Mouse (Mus musculus) midbrain, embryonic 14.5 days (tissue): ENCODE results near the gene Tnfrsf13b. TPM values are rescaled to one million over a fixed set of nuclear protein-coding genes. Genes with fewer than 3 reads are reported as not detected.

ENCODE experiments used
- ATAC-seq: fragments of 200-750 bp; cut with Nextera tagmentation; 2 replicates; pipeline ENCODE4 v1.8.0; 2017; ENCODE audit warnings: moderate number of reproducible peaks, moderate library complexity; ENCODE audit not compliant: low FRiP score, low TSS enrichment
- DNase-seq: peaks from one replicate; pipeline ENCODE4 v3.0.0-alpha.2; 2015
- H3K27ac ChIP-seq: fragments of 300-500 bp; sonication (generic); replicated peaks from 2 replicates; pipeline ENCODE4 v1.5.1; 2014; ENCODE audit warnings: mild to moderate bottlenecking, low read depth, low read length, moderate library complexity
- H3K27me3 ChIP-seq: fragments of 300-500 bp; sonication (generic); 2 replicates; pipeline ENCODE4 v1.6.1; 2014; ENCODE audit warnings: low read length, control low read depth, mixed read lengths; ENCODE audit not compliant: control insufficient read depth, insufficient read depth
- H3K36me3 ChIP-seq: fragments of 300-500 bp; sonication (generic); 2 replicates; pipeline ENCODE4 v1.6.1; 2014; ENCODE audit warnings: low read length, control low read depth; ENCODE audit not compliant: control insufficient read depth, insufficient read depth
- H3K4me1 ChIP-seq: fragments of 300-500 bp; sonication (generic); 2 replicates; pipeline ENCODE4 v1.6.1; 2014; ENCODE audit warnings: mild to moderate bottlenecking, antibody characterized with exemption, low read length, control low read depth; ENCODE audit not compliant: control insufficient read depth, insufficient read depth
- H3K4me2 ChIP-seq: fragments of 300-500 bp; sonication (generic); 2 replicates; pipeline ENCODE4 v1.6.1; 2014; ENCODE audit warnings: mild to moderate bottlenecking, low read length, moderate library complexity
- H3K4me3 ChIP-seq: fragments of 300-500 bp; sonication (generic); replicated peaks from 2 replicates; pipeline ENCODE4 v1.5.1; 2014; ENCODE audit warnings: low read depth, low read length
- H3K9ac ChIP-seq: fragments of 300-500 bp; sonication (generic); replicated peaks from 2 replicates; pipeline ENCODE4 v1.6.1; 2014; ENCODE audit warnings: mild to moderate bottlenecking, low read length, moderate library complexity
- H3K9me3 ChIP-seq: fragments of 300-500 bp; sonication (generic); 2 replicates; pipeline ENCODE4 v1.6.1; 2016; ENCODE audit warnings: low read length, control low read depth, mixed read lengths; ENCODE audit not compliant: control insufficient read depth
- WGBS: fragments of 180-500 bp; shearing (Covaris S2); extraction: QIAGEN DNeasy Blood & Tissue Kit; methylation state at CpG from one replicate; pipeline ENCODE4 v1.1.7; 2014; 5-methylcytosine and 5-hydroxymethylcytosine counted together
- polyA plus RNA-seq: library from polyadenylated mRNA; unstranded; fragments of >200 nt; fragmentation: Nextera tagmentation; extraction: Ambion mirVana; gene quantifications from 2 replicates; pipeline ENCODE4 v1.2.1, GENCODE M21; 2014

Tnfrsf13b gene
- polyA plus RNA-seq, 1 experiment from 2014 or later: 2.0 TPM

DNA sequence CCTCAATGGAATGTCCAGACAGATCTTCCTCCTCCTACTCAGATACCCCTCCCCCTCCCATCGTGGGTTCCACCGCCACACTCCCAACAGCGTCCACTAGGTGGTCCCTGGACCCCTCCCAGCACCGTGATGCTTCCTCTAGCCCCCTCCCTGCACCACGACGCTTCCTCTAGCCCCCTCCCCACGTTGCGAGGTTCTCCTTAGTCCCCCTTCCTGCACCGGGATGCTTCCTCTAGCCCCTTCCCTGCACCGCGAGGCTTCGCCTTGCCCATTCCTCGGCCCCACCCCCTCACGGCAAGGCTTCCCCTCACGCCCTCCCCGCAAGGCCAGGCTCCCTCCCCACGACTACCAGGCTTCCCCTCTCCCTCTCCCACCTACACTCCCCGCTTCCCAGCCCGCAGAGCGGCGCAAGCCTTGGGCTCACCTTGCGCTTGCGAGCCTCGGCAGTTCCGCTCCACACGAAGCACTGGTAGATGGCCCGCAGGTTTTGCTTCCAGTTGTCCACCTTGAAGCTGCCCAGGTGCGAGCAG, 47.8 kb downstream of the Tnfrsf13b start:
- WGBS: under 1% methylated on average over 28 of the region's 28 CpGs
- Histone ChIP-seq H3K36me3 (0 out of 2 replicates have a peak, but pooled peaks cover 3% of the 10 kb centered on the region), H3K9ac (peak overlapping the region; percentile 100), H3K4me1 (peaks cover 35% of the 10 kb centered on the region), H3K27me3 (no peaks in the 10 kb centered on the region), H3K4me2 (peak overlapping the region; percentile 63), H3K4me3 (peak overlapping the region; percentile 100), H3K27ac (peak overlapping the region; percentile 99), H3K9me3 (no peaks in the 10 kb centered on the region)
- ATAC-seq (peak; percentile 36), DNase-seq (peak; percentile 89)

- peak; percentile 97 for ATAC-seq
- H3K27ac ChIP-seq: peak within 1 kb of the TSS; percentile 99
- H3K4me3 ChIP-seq: peak within 1 kb of the TSS; percentile 100
- H3K4me2 ChIP-seq: peak within 1 kb of the TSS; percentile 63
- no peaks in the 10 kb centered on the region for H3K27me3 ChIP-seq
- under 1% methylated on average over 69 of the region's 69 CpGs for WGBS
- peaks cover 29% of the 10 kb centered on the region for H3K4me1 ChIP-seq
- no peaks in the 10 kb centered on the region for H3K9me3 ChIP-seq
- 0 out of 2 replicates have a peak, but pooled peaks cover 3% of the 10 kb centered on the region for H3K36me3 ChIP-seq
- H3K9ac ChIP-seq: peak within 1 kb of the TSS; percentile 100
- peak; percentile 100 for DNase-seq
Measured at GRCm38 (mm10) chr11:61174821-61175658, 48.5 kb downstream of the Tnfrsf13b start, which contains the start of gene Usp22. TSS of gene Usp22 (minus strand) at chr11:61175055.

DNA sequence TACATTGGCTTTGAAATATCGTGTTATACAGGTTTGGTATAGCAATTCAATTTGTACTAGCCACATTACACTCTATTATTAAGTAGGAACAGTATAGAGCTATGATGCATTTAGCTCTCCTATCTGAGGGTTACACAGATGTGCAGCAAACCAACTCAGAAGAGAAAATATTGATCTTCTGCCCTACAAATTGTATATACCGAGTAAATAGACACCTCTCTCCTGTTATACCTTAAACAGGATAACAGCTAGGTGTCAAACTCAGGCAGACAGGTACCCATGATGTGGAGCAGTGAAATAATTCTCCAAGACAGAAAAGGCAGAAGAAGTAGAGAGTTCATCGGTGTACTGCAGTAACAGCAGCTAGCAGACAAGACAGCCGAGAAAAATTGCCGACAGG, 49.2 kb downstream of the Tnfrsf13b start:
- WGBS: 69% methylated on average over 5 of the region's 5 CpGs
- Histone ChIP-seq H3K27ac (peak overlapping the region; percentile 99), H3K4me3 (peak overlapping the region; percentile 27; the same call in 1 of the 2 replicates), H3K4me2 (peak overlapping the region; percentile 47), H3K27me3 (no peaks in the 10 kb centered on the region), H3K4me1 (peaks cover 22% of the 10 kb centered on the region), H3K36me3 (0 out of 2 replicates have a peak, but pooled peaks cover 3% of the 10 kb centered on the region), H3K9ac (0 out of 2 replicates have a peak overlapping the region, but pooled peaks have one; percentile 24), H3K9me3 (no peaks in the 10 kb centered on the region)
- DNase-seq (peak; percentile 41), ATAC-seq (no peak)

GRCm38 (mm10) chr11:61176321-61176720, 49.8 kb downstream of the Tnfrsf13b start:
- H3K4me3 ChIP-seq: no peak overlapping the region
- H3K27me3 ChIP-seq: no peaks in the 10 kb centered on the region
- no peak for ATAC-seq
- peak overlapping the region; percentile 47; the same call in 1 of the 2 replicates for H3K4me2 ChIP-seq
- no peak for DNase-seq
- H3K4me1 ChIP-seq: peaks cover 17% of the 10 kb centered on the region
- 0 out of 2 replicates have a peak, but pooled peaks cover 3% of the 10 kb centered on the region for H3K36me3 ChIP-seq
- H3K27ac ChIP-seq: peak overlapping the region; percentile 99
- no peak overlapping the region for H3K9ac ChIP-seq
- 91% methylated on average over 1 of the region's 1 CpGs for WGBS
- H3K9me3 ChIP-seq: no peaks in the 10 kb centered on the region

DNA sequence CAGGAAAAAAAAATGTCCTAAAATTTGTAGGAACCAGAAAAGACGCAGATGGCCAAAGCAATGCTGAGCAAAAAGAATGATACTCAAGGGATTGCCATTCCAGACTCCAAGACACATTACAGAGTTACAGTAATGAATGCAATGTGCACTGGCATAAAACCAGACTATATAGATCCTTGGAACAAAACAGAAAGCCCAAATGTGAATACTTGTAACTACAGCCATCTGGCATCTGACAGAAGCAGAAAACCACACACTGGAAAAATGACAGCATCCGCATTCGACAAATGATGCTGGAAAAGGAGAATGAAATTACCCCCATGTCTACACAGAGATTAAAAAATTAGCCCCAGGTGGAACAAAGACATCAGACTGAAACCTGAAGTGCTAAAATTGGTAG, 53.8 kb downstream of the Tnfrsf13b start:
- ATAC-seq (no peak), DNase-seq (no peak)
- Histone ChIP-seq H3K27ac (no peak overlapping the region), H3K36me3 (no peaks in the 10 kb centered on the region), H3K4me3 (no peak overlapping the region), H3K4me1 (no peaks in the 10 kb centered on the region), H3K27me3 (no peaks in the 10 kb centered on the region), H3K4me2 (no peak overlapping the region), H3K9me3 (no peaks in the 10 kb centered on the region), H3K9ac (no peak overlapping the region)
- WGBS: 89% methylated on average over 3 of the region's 3 CpGs

DNA sequence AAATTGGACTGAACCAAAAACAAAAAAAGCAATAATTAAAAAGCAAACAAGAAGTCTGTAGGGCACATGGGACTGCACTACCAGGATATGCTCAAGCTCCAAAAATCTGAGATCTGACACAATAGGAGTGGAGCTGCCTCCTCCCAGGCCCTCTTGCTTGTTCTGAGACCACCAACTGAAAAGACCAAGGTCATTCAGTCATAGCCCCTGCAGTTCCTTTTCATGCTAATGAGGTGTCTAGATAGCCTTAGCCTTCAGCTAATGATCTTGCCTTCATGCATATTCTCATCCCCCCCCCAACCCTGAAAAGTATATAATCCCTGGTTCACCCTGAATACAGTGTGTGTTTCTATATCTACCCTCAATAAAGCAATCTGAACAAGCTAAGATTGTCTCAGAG, 55.1 kb downstream of the Tnfrsf13b start:
- DNase-seq (no peak), ATAC-seq (no peak)
- no peak overlapping the region for H3K9ac ChIP-seq

DNA sequence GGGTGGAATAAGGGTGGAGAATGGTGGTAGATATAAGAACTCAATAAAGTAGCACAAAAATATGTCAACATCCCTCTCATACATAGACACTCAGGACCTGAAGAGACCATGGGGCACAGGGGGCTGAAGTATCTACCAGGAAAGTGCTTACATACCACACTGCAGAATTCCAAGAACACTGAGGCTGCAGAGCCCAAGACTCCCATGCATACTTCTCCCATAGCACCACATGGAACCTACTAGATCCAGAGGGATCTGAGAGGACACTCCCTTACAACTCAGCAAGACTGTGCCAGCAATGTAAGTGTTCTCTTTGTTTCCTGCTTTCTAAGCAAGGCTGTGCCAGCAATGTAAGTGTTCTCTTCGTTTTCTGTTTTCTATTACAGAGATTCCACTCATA, 57.3 kb downstream of the Tnfrsf13b start:
- WGBS: 82% methylated on average over 1 of the region's 1 CpGs
- ATAC-seq (no peak), DNase-seq (no peak)
- Histone ChIP-seq H3K4me3 (no peak overlapping the region), H3K9me3 (no peaks in the 10 kb centered on the region), H3K27ac (no peak overlapping the region), H3K36me3 (no peaks in the 10 kb centered on the region), H3K27me3 (no peaks in the 10 kb centered on the region), H3K4me2 (no peak overlapping the region), H3K4me1 (no peaks in the 10 kb centered on the region), H3K9ac (no peak overlapping the region)

More for the DNA sequence above, 55.1 kb downstream of the Tnfrsf13b start:
- Histone ChIP-seq H3K27me3 (no peaks in the 10 kb centered on the region), H3K4me3 (no peak overlapping the region), H3K27ac (no peak overlapping the region), H3K4me2 (no peak overlapping the region), H3K9me3 (no peaks in the 10 kb centered on the region), H3K36me3 (no peaks in the 10 kb centered on the region), H3K4me1 (no peaks in the 10 kb centered on the region)

GRCm38 (mm10) chr11:61190776-61191175, 64.2 kb downstream of the Tnfrsf13b start:
- no peak overlapping the region for H3K9ac ChIP-seq
- no peak overlapping the region for H3K27ac ChIP-seq
- H3K4me3 ChIP-seq: no peak overlapping the region
- H3K27me3 ChIP-seq: no peaks in the 10 kb centered on the region
- H3K36me3 ChIP-seq: no peaks in the 10 kb centered on the region
- DNase-seq (peak; percentile 55), ATAC-seq (no peak)
- no peaks in the 10 kb centered on the region for H3K9me3 ChIP-seq
- no peak overlapping the region for H3K4me2 ChIP-seq
- H3K4me1 ChIP-seq: no peaks in the 10 kb centered on the region
- WGBS: 37% methylated on average over 2 of the region's 2 CpGs
